In the genomic region with DNA sequence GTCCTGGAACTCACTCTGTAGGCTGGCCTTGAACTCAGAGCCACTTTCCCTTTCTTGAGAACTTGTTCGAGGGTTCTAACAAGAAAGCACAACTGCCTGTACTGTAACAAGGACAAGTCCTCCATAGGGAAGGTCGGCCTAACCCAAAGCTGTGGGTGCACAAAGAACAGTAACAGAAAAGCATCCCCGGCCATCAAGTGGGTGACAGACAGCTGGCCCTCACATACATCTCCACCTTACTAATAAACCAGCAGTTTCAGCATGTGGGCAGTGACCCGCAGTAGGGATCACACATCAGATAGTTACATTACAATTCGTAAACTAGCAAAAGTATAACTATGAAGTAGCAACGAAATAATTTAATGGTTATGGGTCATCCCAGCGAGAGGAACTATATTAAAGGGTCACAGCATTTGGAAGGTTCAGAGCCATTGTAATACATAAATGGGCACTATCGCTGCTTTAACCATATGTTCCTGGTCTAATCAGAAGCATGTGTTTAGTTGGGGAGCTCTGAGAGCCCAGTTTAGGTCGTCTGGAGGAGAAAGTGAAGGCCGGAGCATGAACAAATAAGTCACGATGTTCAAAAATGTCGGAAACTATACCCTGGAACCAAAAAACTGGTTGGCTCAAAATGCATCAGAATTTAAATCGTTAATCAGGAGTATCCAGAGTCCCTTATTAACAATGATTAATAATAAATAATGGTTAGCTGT, we compare ENCODE assay signal across 8 mouse cellular contexts. TPM values are rescaled to one million over a fixed set of nuclear protein-coding genes. Genes with fewer than 3 reads are reported as not detected.
A peak's percentile ranks its signal among the peaks of the same experiment; 100 is the strongest.
DNase-seq lines count a peak whose midpoint lies in the region; ATAC-seq and TF ChIP-seq lines count a peak whose summit lies in the region.

No protein-coding gene starts in this region.

- H3K27me3 ChIP-seq in heart, adult 2 months (ENCODE audit: control insufficient read depth, insufficient read depth, low read length): no peaks in the 10 kb centered on the region
- H3K27me3 ChIP-seq in ES-Bruce4 (ENCODE audit: control insufficient read depth, insufficient read depth, low read length, poor library complexity, severe bottlenecking): no peaks in the 10 kb centered on the region
- no peaks in the 10 kb centered on the region for H3K27me3 ChIP-seq in forebrain, embryonic 14.5 days (replicated peaks; ENCODE audit: control insufficient read depth, insufficient read depth, low read length)
- H3K27me3 ChIP-seq in liver, embryonic 13.5 days: no peaks in the 10 kb centered on the region

- no peak for TF ChIP-seq POLR2A in heart, adult 2 months (IDR thresholded peaks at IDR 0.05; ENCODE audit: insufficient read depth, low read depth, low read length)
- TF ChIP-seq POLR2A in ES-Bruce4 (IDR thresholded peaks at IDR 0.05; ENCODE audit: insufficient read depth, low read length): no peak

- ATAC-seq in forebrain, embryonic 14.5 days: peak; percentile 40
- ATAC-seq in liver, embryonic 13.5 days (ENCODE audit: low read depth): no peak

- H3K27ac ChIP-seq in heart, adult 2 months: peak overlapping the region; percentile 77
- no peak overlapping the region for H3K27ac ChIP-seq in ES-Bruce4 (ENCODE audit: insufficient read depth, low read length)
- H3K27ac ChIP-seq in forebrain, embryonic 14.5 days (ENCODE audit: low read depth, low read length): peak overlapping the region; percentile 40
- H3K27ac ChIP-seq in liver, embryonic 13.5 days: no peak overlapping the region

- peak overlapping the region; percentile 56 for H3K4me2 ChIP-seq in forebrain, embryonic 14.5 days (ENCODE audit: low read length)
- H3K4me2 ChIP-seq in liver, embryonic 13.5 days: peak overlapping the region; percentile 77

- peaks cover 2% of the 10 kb centered on the region; the same call in 1 of the 2 replicates for H3K4me1 ChIP-seq in heart, adult 2 months (ENCODE audit: control insufficient read depth, insufficient read depth, low read length)
- peaks cover 3% of the 10 kb centered on the region for H3K4me1 ChIP-seq in ES-Bruce4 (ENCODE audit: control insufficient read depth, insufficient read depth, low read length)
- peaks cover 9% of the 10 kb centered on the region; the same call in 1 of the 2 replicates for H3K4me1 ChIP-seq in forebrain, embryonic 14.5 days (ENCODE audit: control insufficient read depth, insufficient read depth, low read length)
- H3K4me1 ChIP-seq in liver, embryonic 13.5 days (replicated peaks): peaks cover 22% of the 10 kb centered on the region

- intact Hi-C loops in heart, adult 2 months (cut with DNase I): loop anchor here (5.0 kb wide), 1 partner anchor 254 kb away; no protein-coding TSS in a partner anchor
- intact Hi-C loops in heart, postnatal 14 days (cut with DNase I): loop anchor here (10.0 kb wide), 1 partner anchor 171 kb away; a partner anchor contains a TSS

- peak overlapping the region; percentile 77 for H3K4me3 ChIP-seq in heart, adult 2 months
- peak overlapping the region; percentile 83 for H3K4me3 ChIP-seq in ES-Bruce4 (ENCODE audit: low read depth, low read length)
- H3K4me3 ChIP-seq in forebrain, embryonic 14.5 days (ENCODE audit: low read depth, low read length): peak overlapping the region; percentile 64
- peak overlapping the region; percentile 81 for H3K4me3 ChIP-seq in liver, embryonic 13.5 days (replicated peaks)

- no peak for DNase-seq in heart, adult 2 months
- DNase-seq in heart, postnatal 14 days: no peak
- DNase-seq in forebrain, embryonic 14.5 days (ENCODE audit: low spot score): no peak
- no peak for DNase-seq in liver, embryonic 13.5 days
- DNase-seq in adrenal gland, postnatal 14 days: no peak
- no peak for DNase-seq in thymus, adult 18-20 months
- no peak for DNase-seq in thymus, postnatal 25 days

- no peaks in the 10 kb centered on the region; the same call in none of the 2 replicates for H3K36me3 ChIP-seq in heart, adult 2 months (ENCODE audit: control insufficient read depth, insufficient read depth, low read length)
- peaks cover 16% of the 10 kb centered on the region for H3K36me3 ChIP-seq in ES-Bruce4 (ENCODE audit: control insufficient read depth, insufficient read depth, low read length, poor library complexity, severe bottlenecking)
- H3K36me3 ChIP-seq in forebrain, embryonic 14.5 days (ENCODE audit: control insufficient read depth, insufficient read depth, low read length): peaks cover 20% of the 10 kb centered on the region
- peaks cover 22% of the 10 kb centered on the region for H3K36me3 ChIP-seq in liver, embryonic 13.5 days

- no peak for TF ChIP-seq CTCF in heart, adult 2 months (IDR thresholded peaks at IDR 0.05)
- no peak for TF ChIP-seq CTCF in ES-Bruce4 (IDR thresholded peaks at IDR 0.05; ENCODE audit: low read depth, low read length)

- no peaks in the 10 kb centered on the region for H3K79me2 ChIP-seq in heart, adult 2 months (replicated peaks; ENCODE audit: control insufficient read depth, insufficient read depth, low read length)

- no peaks in the 10 kb centered on the region for H3K9me3 ChIP-seq in ES-Bruce4 (replicated peaks; ENCODE audit: control insufficient read depth, insufficient read depth, low read length, poor library complexity, severe bottlenecking)
- H3K9me3 ChIP-seq in forebrain, embryonic 14.5 days (replicated peaks; ENCODE audit: control insufficient read depth, low read length): no peaks in the 10 kb centered on the region
- H3K9me3 ChIP-seq in liver, embryonic 13.5 days (replicated peaks): no peaks in the 10 kb centered on the region

- no peak overlapping the region for H3K9ac ChIP-seq in heart, adult 2 months (ENCODE audit: low read depth, low read length)
- H3K9ac ChIP-seq in ES-Bruce4 (ENCODE audit: low read depth, poor library complexity, severe bottlenecking): peak overlapping the region; percentile 81
- H3K9ac ChIP-seq in forebrain, embryonic 14.5 days (ENCODE audit: low read length): peak overlapping the region; percentile 73
- H3K9ac ChIP-seq in liver, embryonic 13.5 days: peak overlapping the region; percentile 85

- TF ChIP-seq EP300 in heart, adult 2 months (IDR thresholded peaks at IDR 0.05; ENCODE audit: insufficient read depth, low read depth, low read length): no peak
- no peak for TF ChIP-seq EP300 in ES-Bruce4 (IDR thresholded peaks at IDR 0.05; ENCODE audit: insufficient read depth, low read depth, low read length)

- WGBS in heart, adult 2 months: 41% methylated on average over 13 of the region's 13 CpGs
- WGBS in forebrain, embryonic 14.5 days: 35% methylated on average over 13 of the region's 13 CpGs
- WGBS in liver, embryonic 13.5 days (ENCODE audit: insufficient replicate concordance): 34% methylated on average over 13 of the region's 13 CpGs

RNA-seq across cellular contexts. Expression of a gene that starts 0.6 kb away (rescaled TPM):
- 10 to 100 TPM; 10.2 to 10.3 TPM for total RNA-seq in heart, adult 2 months (2021)
- 2.6 and 5.1 TPM in 2 replicates for polyA plus RNA-seq in heart, adult 2 months (2012; rRNA removed)
- 10 to 100 TPM; 12.1 to 13.4 TPM for total RNA-seq in heart, postnatal 14 days (2021)
- 26.9 and 27.2 TPM in 2 replicates for polyA plus RNA-seq in ES-Bruce4 (2011; ENCODE audit: insufficient read depth, insufficient read length, low read depth, missing spikeins)
- 31.2 and 32.5 TPM in 2 replicates for polyA plus RNA-seq in forebrain, embryonic 14.5 days (2014; fragmentation: Nextera tagmentation; extraction: Ambion mirVana)
- polyA plus RNA-seq in liver, embryonic 13.5 days (2015; fragmentation: Nextera tagmentation; extraction: Ambion mirVana): 7.9 and 10.9 TPM in 2 replicates
- 19.0 and 21.3 TPM in 2 replicates for total RNA-seq in adrenal gland, postnatal 14 days (2021)

RNA-seq across cellular contexts. Expression of a gene that starts 25.4 kb away (rescaled TPM):
- total RNA-seq in heart, adult 2 months (2021): not detected
- polyA plus RNA-seq in heart, adult 2 months (2012; rRNA removed): 0.61 and 1.4 TPM in 2 replicates
- total RNA-seq in heart, postnatal 14 days (2021): under 1 TPM in 1 of 2 experiments, not detected in 1; 0.22 TPM
- polyA plus RNA-seq in ES-Bruce4 (2011; ENCODE audit: insufficient read depth, insufficient read length, low read depth, missing spikeins): not detected in 2 replicates
- polyA plus RNA-seq in forebrain, embryonic 14.5 days (2014; fragmentation: Nextera tagmentation; extraction: Ambion mirVana): 2.8 and 2.9 TPM in 2 replicates
- polyA plus RNA-seq in liver, embryonic 13.5 days (2015; fragmentation: Nextera tagmentation; extraction: Ambion mirVana): 0.25 TPM in 2 replicates
- 0.22 and 4.1 TPM in 2 replicates for total RNA-seq in adrenal gland, postnatal 14 days (2021)

RNA-seq across cellular contexts. Expression of a gene that starts 48.2 kb away (rescaled TPM):
- total RNA-seq in heart, adult 2 months (2021): 10 to 100 TPM; 33.8 to 36.1 TPM
- polyA plus RNA-seq in heart, adult 2 months (2012; rRNA removed): 17.2 and 31.7 TPM in 2 replicates
- 10 to 100 TPM; 45.7 to 45.9 TPM for total RNA-seq in heart, postnatal 14 days (2021)
- 97.9 and 98.9 TPM in 2 replicates for polyA plus RNA-seq in ES-Bruce4 (2011; ENCODE audit: insufficient read depth, insufficient read length, low read depth, missing spikeins)
- 54.5 and 69.5 TPM in 2 replicates for polyA plus RNA-seq in forebrain, embryonic 14.5 days (2014; fragmentation: Nextera tagmentation; extraction: Ambion mirVana)
- polyA plus RNA-seq in liver, embryonic 13.5 days (2015; fragmentation: Nextera tagmentation; extraction: Ambion mirVana): 18.8 and 21.3 TPM in 2 replicates
- total RNA-seq in adrenal gland, postnatal 14 days (2021): 76.2 and 79.7 TPM in 2 replicates

Comparison
In these comparisons a context has a peak if more than half of its experiments do, and no peak if none do; other contexts are left out.
1. H3K27ac ChIP-seq: peak in heart, adult 2 months (single experiment) and forebrain, embryonic 14.5 days (single experiment); none in ES-Bruce4 (single experiment) and liver, embryonic 13.5 days (single experiment).
2. Peak in every context shown above with its lines, with median percentiles within 50 percentile points of each other: H3K4me3 ChIP-seq.